Mouse (Mus musculus) cerebellum, adult (tissue): ENCODE data around the gene Dtx2.

ENCODE experiments used
- ATAC-seq: cut with Nextera tagmentation; 2 replicates; pipeline ENCODE4 v1.9.2; 2017; ENCODE audit warnings: mild to moderate bottlenecking, moderate library complexity, mixed read lengths; ENCODE audit not compliant: insufficient number of reproducible peaks, low FRiP score, low TSS enrichment

The Dtx2 gene

GRCm38 (mm10) chr5:135971876-135972275 is 22.7 kb upstream of the Dtx2 start:
- no peak for ATAC-seq

DNA sequence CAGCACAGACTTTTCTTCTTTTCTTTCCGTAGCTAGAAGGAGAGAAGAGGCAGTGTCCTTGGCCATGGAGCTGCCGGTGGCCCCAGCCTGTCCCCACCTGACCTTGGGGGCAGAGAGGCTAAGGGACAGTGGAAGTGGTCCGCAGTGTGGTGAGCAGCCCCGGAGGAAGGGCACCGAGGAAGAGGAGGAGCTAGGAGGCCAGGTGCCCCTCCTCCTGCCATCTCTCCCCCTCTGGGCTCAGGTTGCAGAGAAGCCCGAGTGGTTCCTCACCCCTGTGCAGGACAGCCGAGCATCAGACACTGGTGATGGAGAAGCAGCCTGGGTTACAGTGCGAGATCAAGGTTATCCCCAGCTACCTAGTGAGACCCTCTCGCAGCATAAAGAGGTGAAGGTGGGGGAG is 20.2 kb upstream of the Dtx2 start, which contains the start of gene Ssc4d:
Gene Ssc4d, minus strand, starts transcription at position 167 of the 400 bp plus-strand sequence.
- ATAC-seq = no peak

- ATAC-seq = no peak
These were observed 18.5 kb upstream of the Dtx2 start for GRCm38 (mm10) chr5:135975893-135976668.

- ATAC-seq = no peak
These were observed 15.2 kb upstream of the Dtx2 start for GRCm38 (mm10) chr5:135979381-135979780.

DNA sequence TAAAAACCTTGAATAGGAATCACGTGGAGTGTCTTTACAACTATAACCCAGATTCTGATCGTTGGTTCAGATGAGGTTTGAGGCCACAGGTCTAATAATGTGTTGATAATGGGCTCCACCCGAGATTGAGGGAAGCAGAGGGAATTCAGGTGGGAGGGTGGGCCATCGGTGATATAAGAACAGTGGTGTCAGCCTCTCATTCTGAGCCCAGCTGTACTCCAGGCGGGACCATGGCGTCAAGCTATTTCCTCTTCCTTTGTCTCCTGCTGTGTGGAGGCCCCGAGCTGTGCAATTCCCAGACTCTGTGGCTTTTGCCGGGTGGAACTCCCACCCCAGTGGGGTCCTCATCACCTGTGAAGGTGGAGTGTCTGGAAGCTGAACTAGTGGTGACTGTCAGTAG is 14.7 kb upstream of the Dtx2 start, which contains the start of gene Zp3:
Gene Zp3, plus strand, starts transcription at position 196 of the 400 bp plus-strand sequence.
- ATAC-seq = no peak

DNA sequence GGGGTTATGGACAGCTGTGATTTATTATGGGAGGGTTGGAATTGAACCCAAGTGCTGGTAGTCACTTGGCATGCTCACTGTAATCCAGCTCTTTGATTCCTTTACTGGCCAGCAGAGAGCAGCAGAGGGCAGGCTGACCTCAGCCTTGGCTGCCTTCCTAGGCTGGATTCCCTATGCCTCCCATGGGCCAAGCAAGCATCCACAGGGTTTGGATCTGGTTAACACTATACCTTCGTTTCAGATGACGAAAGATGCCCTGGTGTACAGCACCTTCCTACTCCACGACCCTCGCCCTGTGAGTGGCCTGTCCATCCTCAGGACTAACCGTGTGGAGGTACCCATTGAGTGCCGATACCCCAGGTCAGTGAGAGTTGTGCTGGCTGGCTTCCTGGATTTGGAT is 12.2 kb upstream of the Dtx2 start:
- ATAC-seq = peak; percentile 52; the same call in 1 of the 2 replicates

DNA sequence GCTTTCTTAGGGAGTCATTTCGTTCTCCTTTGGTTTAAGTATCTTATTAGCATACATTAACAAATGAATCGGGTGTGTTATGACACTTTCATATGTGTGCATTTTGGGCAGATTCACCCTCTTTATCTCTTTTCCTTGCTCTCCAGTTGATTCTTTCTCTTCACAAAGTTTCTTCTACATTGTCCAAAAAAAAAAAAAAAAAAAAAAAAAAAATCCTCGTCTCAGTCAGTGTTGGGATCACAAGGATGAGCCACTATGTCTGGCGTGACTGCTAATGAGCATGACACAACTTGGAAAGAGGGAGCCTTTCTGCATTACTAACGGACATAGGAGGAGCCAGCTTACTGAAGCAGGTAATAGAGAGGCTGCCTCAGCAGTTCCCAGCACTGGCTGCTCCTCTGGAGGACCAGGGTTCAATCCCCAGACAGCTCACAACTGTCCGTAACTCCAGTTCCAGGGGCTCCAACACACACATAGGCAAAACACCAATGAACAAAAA is 10.0 kb upstream of the Dtx2 start:
- ATAC-seq = no peak

GRCm38 (mm10) chr5:135987248-135987647 is 7.4 kb upstream of the Dtx2 start:
- ATAC-seq = no peak

- ATAC-seq = no peak
These were observed 4.0 kb upstream of the Dtx2 start for GRCm38 (mm10) chr5:135990601-135991000.

DNA sequence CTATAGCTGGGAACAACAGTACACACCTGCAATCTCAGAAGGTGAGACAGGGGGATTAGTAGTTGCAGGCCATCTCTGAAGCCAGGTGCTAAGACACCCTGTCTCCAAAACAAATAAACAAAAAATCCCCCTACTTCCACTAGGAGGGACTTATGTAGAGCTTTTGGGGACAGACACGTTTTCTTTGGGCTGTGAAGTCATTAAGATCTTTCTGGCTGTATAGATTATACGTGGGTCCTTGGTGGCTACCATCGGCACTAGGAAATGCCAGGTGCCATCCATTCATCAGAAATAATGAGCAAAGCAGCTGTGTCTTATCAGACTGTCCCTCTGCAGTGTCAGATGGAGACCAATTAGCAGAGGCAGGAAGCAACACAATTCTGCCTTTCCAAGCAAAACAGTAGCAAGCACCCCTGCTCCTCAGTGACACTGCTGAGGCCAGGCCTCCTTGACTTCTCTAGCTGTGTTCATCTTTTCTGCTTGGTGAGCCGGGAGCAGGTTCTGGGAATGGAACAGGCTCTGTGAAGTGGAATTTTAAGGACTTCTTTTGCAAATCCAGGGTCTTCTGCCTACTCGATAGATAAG is 1.1 kb upstream of the Dtx2 start:
- ATAC-seq = no peak

GRCm38 (mm10) chr5:135994335-135994724 is 270 bp upstream of the Dtx2 start:
- no peak for ATAC-seq

GRCm38 (mm10) chr5:135996162-135996561 is 1.6 kb downstream of the Dtx2 start:
- ATAC-seq = no peak

- no peak for ATAC-seq
These were observed 6.6 kb downstream of the Dtx2 start for GRCm38 (mm10) chr5:136001222-136001621.

DNA sequence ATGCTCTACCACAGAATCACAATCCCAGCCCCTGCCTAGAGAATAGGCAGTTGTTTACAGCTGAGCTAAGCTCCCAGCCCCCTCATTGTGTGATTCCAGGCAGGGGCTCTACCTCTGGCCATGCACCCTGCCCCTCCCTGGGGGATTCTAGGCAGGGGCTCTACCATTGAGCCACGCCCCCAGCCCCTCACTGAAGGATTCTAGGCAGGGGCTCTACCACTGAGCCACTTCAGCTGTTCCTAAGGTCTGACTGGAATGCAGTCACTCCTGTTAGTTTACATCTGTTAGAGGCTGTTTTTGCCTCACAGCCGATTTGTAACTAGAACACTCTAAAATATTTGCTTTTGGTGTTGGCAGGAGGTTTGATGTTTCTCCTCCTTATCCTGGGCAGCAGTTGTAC is 7.7 kb downstream of the Dtx2 start:
- ATAC-seq = no peak

DNA sequence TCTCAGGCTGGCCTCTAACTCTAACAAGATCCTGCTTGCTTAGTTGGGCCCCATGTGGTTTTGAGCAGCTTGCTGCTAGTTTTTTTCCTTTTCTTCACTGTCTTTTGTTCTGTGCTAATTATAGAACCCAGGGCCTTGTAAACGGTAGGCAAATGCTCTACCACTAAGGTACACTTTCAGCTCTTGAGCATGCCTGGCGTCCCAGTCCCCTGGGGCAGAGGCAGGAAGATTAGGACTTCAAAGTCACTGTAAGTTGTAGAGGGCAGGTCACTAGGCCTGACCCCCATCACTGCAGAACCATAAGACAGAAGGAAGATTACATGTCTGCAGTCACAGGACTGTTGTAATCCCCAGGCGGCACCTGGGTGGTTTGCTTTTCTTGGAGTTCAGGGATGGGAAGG is 8.2 kb downstream of the Dtx2 start:
- no peak for ATAC-seq

DNA sequence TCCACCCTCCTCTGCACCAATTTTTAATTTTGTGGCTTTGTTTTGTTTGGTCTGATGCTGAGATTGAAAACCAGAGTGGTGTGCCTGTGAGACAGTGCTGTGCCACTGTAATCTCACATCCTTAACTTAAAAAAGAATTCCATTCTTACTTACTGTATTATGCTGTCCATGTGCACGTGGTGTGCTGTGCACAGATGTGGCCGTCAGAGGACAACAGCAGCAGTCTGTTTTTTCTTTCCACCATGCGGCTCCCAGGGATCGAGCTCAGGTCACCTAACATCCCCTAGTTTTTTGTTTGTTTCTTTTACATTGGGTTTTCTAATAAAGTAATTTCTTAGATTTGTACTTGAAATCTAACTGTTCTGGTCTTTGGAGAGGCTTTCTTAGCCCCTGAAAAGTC is 9.9 kb downstream of the Dtx2 start:
- no peak for ATAC-seq

DNA sequence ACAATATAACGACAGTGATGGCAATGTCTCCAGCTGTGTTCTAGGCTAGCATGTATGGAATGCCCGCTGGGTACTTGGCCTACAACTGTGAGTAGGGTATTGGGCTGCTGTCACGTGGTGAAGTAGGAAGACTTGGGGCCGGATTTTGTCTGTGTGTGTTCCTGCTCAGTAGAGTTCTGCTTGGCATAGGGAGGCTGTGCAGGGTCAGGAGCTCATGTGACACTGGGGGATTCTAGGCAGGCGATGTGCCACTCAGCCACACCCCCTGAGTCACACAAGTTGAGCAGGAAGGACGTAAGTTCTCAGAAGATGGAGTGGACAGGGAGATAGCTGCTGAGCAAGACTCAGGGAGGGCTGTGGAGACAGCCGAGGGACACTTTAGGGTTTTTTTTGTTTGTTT is 13.1 kb downstream of the Dtx2 start:
- no peak for ATAC-seq

DNA sequence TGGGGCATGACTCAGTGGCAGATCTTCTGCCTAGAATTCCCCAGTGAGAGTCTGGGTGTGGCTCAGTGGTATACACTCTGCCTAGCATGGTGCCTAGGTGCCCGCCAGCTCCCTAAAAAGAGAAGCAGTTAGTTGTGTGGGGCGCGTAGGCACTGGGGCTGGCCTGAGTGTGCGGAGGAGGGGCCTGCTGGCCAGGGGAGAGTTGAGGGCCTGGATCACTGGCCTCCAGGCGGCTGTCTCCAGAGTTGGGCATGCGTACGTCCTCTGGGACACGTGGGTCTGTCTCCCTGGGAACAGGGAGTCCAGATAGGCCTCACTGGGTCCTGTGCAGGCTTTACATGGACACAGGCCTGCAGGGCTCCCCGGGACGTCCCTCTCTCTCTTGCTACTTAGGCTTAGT is 20.3 kb downstream of the Dtx2 start:
- ATAC-seq = no peak

- no peak for ATAC-seq
These were observed 21.0 kb downstream of the Dtx2 start for GRCm38 (mm10) chr5:136015586-136015985.

DNA sequence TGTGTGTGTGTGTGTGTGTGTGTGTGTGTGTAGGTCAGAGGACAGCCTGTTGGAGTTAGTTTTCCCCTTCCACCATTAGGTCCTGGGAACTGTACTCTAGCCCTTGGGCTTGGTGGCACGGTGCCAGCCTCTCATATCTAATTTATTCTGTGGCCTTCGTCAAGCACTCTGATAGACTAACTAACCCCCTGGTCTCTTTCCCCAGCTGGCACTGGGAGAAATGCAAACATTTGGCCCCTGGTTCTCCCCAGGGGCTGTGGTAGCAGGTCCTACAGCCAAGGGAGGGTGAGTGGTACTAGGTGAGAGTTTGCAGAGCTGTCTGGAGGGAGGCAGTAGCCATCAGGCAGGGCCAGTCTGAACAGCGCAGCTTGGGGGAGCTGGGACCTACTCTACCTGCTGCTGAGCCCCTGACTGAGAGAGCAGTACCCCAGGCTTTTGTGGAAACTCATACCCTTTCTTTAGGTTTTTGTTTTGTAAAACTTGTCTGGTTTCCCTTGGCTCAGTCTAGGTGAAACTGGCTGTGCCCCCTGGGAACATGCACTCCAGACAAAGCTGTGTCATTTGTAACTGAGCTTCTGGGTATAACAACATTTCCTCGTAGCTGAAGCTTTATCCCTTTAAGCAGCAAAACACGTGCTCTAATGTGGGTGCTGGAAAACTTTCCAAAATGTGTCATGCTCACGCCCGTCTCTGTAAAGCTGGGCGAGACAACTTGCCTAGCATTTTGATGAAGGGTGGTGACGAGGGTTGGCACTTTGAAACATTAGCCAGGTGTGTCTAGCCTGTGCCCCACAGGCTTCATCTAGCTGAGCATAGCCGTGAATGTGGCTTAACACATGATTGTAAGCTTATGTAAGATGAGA is 21.6 kb downstream of the Dtx2 start:
- no peak for ATAC-seq

DNA sequence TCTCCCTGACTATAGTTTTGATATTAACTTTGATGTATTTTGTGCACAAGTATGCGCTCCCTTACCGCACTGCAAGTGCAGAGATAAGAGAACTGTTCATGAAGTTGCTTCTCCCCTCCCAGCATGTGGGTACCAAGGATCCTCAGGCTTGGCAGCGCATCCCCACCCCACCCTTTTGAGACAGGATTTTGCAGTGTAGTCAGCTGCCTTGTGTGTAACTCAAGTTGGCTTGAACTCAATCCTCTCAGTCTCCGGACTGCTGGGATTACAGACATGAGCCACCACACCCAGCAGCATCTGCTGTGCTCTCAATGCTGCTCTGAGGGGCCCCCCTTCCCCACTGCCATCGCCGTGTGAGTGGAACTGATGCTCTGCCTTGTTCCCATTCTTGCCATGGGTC is 22.7 kb downstream of the Dtx2 start:
- no peak for ATAC-seq
